Mouse (Mus musculus): ENCODE measurements around the gene Foxn3. TPM values are rescaled to one million over a fixed set of nuclear protein-coding genes. Genes with fewer than 3 reads are reported as not detected.
A peak's percentile ranks its signal among the peaks of the same experiment; 100 is the strongest.

Foxn3 gene
- polyA plus RNA-seq, 1 experiment from 2014 or later: 81.4 TPM

- peaks cover 38% of the 10 kb centered on the region for H3K4me1 ChIP-seq (ENCODE audit: control insufficient read depth, insufficient read depth, low read length)
Measured at GRCm38 (mm10) chr12:99298242-99298641, 265.1 kb downstream of the Foxn3 start.

GRCm38 (mm10) chr12:99297792-99298191, 265.6 kb downstream of the Foxn3 start:
- Histone ChIP-seq H3K9ac (replicated peaks; ENCODE audit: low read length) (no peak overlapping the region), H3K4me2 (ENCODE audit: low read length) (no peak overlapping the region), H3K4me1 (ENCODE audit: control insufficient read depth, insufficient read depth, low read length) (peaks cover 38% of the 10 kb centered on the region), H3K27ac (replicated peaks; ENCODE audit: low read depth, low read length) (no peak overlapping the region), H3K9me3 (ENCODE audit: control insufficient read depth, low read length) (no peaks in the 10 kb centered on the region), H3K36me3 (ENCODE audit: control insufficient read depth, insufficient read depth, low read length) (no peaks in the 10 kb centered on the region), H3K4me3 (replicated peaks; ENCODE audit: low read depth, low read length) (no peak overlapping the region), H3K27me3 (ENCODE audit: control insufficient read depth, insufficient read depth, low read length) (no peaks in the 10 kb centered on the region)
- DNase-seq (no peak), ATAC-seq (ENCODE audit: low FRiP score, low TSS enrichment) (no peak)
- WGBS: 78% methylated on average over 2 of the region's 2 CpGs

More at GRCm38 (mm10) chr12:99298242-99298641, 265.1 kb downstream of the Foxn3 start:
- no peaks in the 10 kb centered on the region for H3K9me3 ChIP-seq (ENCODE audit: control insufficient read depth, low read length)
- DNase-seq: no peak
- no peak overlapping the region for H3K4me3 ChIP-seq (replicated peaks; ENCODE audit: low read depth, low read length)
- H3K36me3 ChIP-seq (ENCODE audit: control insufficient read depth, insufficient read depth, low read length): no peaks in the 10 kb centered on the region
- H3K9ac ChIP-seq (replicated peaks; ENCODE audit: low read length): no peak overlapping the region
- H3K27me3 ChIP-seq (ENCODE audit: control insufficient read depth, insufficient read depth, low read length): no peaks in the 10 kb centered on the region
- WGBS: 73% methylated on average over 6 of the region's 6 CpGs
- H3K27ac ChIP-seq (replicated peaks; ENCODE audit: low read depth, low read length): no peak overlapping the region
- no peak overlapping the region for H3K4me2 ChIP-seq (ENCODE audit: low read length)
- ATAC-seq (ENCODE audit: low FRiP score, low TSS enrichment): no peak

GRCm38 (mm10) chr12:99293532-99293931, 269.9 kb downstream of the Foxn3 start:
- Histone ChIP-seq H3K9me3 (ENCODE audit: control insufficient read depth, low read length) (no peaks in the 10 kb centered on the region), H3K4me1 (ENCODE audit: control insufficient read depth, insufficient read depth, low read length) (peaks cover 30% of the 10 kb centered on the region), H3K36me3 (ENCODE audit: control insufficient read depth, insufficient read depth, low read length) (no peaks in the 10 kb centered on the region; the same call in 1 of the 2 replicates), H3K4me3 (replicated peaks; ENCODE audit: low read depth, low read length) (no peak overlapping the region), H3K27me3 (ENCODE audit: control insufficient read depth, insufficient read depth, low read length) (no peaks in the 10 kb centered on the region), H3K9ac (replicated peaks; ENCODE audit: low read length) (no peak overlapping the region), H3K4me2 (ENCODE audit: low read length) (no peak overlapping the region), H3K27ac (replicated peaks; ENCODE audit: low read depth, low read length) (no peak overlapping the region)
- no peak for ATAC-seq (ENCODE audit: low FRiP score, low TSS enrichment)
- 66% methylated on average over 7 of the region's 7 CpGs for WGBS
- no peak for DNase-seq

GRCm38 (mm10) chr12:99292152-99292551, 271.2 kb downstream of the Foxn3 start:
- 0 out of 2 replicates have a peak overlapping the region, but pooled peaks have one; percentile 13 for H3K27ac ChIP-seq (replicated peaks; ENCODE audit: low read depth, low read length)
- WGBS: 59% methylated on average over 6 of the region's 6 CpGs
- DNase-seq: no peak

GRCm38 (mm10) chr12:99287081-99287480, 276.3 kb downstream of the Foxn3 start:
- H3K9ac ChIP-seq (replicated peaks; ENCODE audit: low read length): 0 out of 2 replicates have a peak overlapping the region, but pooled peaks have one; percentile 20

More at GRCm38 (mm10) chr12:99292152-99292551, 271.2 kb downstream of the Foxn3 start:
- H3K4me2 ChIP-seq (ENCODE audit: low read length): no peak overlapping the region
- H3K36me3 ChIP-seq (ENCODE audit: control insufficient read depth, insufficient read depth, low read length): no peaks in the 10 kb centered on the region; the same call in 1 of the 2 replicates
- H3K27me3 ChIP-seq (ENCODE audit: control insufficient read depth, insufficient read depth, low read length): no peaks in the 10 kb centered on the region
- H3K9ac ChIP-seq (replicated peaks; ENCODE audit: low read length): no peak overlapping the region
- peaks cover 35% of the 10 kb centered on the region for H3K4me1 ChIP-seq (ENCODE audit: control insufficient read depth, insufficient read depth, low read length)
- H3K4me3 ChIP-seq (replicated peaks; ENCODE audit: low read depth, low read length): no peak overlapping the region
- ATAC-seq (ENCODE audit: low FRiP score, low TSS enrichment): no peak
- no peaks in the 10 kb centered on the region for H3K9me3 ChIP-seq (ENCODE audit: control insufficient read depth, low read length)

GRCm38 (mm10) chr12:99286662-99287061, 276.7 kb downstream of the Foxn3 start:
- peaks cover 41% of the 10 kb centered on the region for H3K4me1 ChIP-seq (ENCODE audit: control insufficient read depth, insufficient read depth, low read length)
- WGBS: 22% methylated on average over 6 of the region's 6 CpGs
- no peaks in the 10 kb centered on the region for H3K9me3 ChIP-seq (ENCODE audit: control insufficient read depth, low read length)
- no peak overlapping the region for H3K4me3 ChIP-seq (replicated peaks; ENCODE audit: low read depth, low read length)
- H3K27me3 ChIP-seq (ENCODE audit: control insufficient read depth, insufficient read depth, low read length): no peaks in the 10 kb centered on the region
- ATAC-seq (ENCODE audit: low FRiP score, low TSS enrichment) (peak; percentile 43; the same call in 1 of the 2 replicates), DNase-seq (peak; percentile 59)
- H3K4me2 ChIP-seq (ENCODE audit: low read length): no peak overlapping the region
- no peaks in the 10 kb centered on the region; the same call in 1 of the 2 replicates for H3K36me3 ChIP-seq (ENCODE audit: control insufficient read depth, insufficient read depth, low read length)
- H3K27ac ChIP-seq (replicated peaks; ENCODE audit: low read depth, low read length): peak overlapping the region; percentile 50
- 0 out of 2 replicates have a peak overlapping the region, but pooled peaks have one; percentile 20 for H3K9ac ChIP-seq (replicated peaks; ENCODE audit: low read length)

More at GRCm38 (mm10) chr12:99287081-99287480, 276.3 kb downstream of the Foxn3 start:
- 46% methylated on average over 5 of the region's 5 CpGs for WGBS
- DNase-seq (no peak), ATAC-seq (ENCODE audit: low FRiP score, low TSS enrichment) (no peak)
- Histone ChIP-seq H3K27me3 (ENCODE audit: control insufficient read depth, insufficient read depth, low read length) (no peaks in the 10 kb centered on the region), H3K36me3 (ENCODE audit: control insufficient read depth, insufficient read depth, low read length) (no peaks in the 10 kb centered on the region; the same call in 1 of the 2 replicates), H3K27ac (replicated peaks; ENCODE audit: low read depth, low read length) (peak overlapping the region; percentile 50), H3K4me1 (ENCODE audit: control insufficient read depth, insufficient read depth, low read length) (peaks cover 41% of the 10 kb centered on the region), H3K4me3 (replicated peaks; ENCODE audit: low read depth, low read length) (no peak overlapping the region), H3K4me2 (ENCODE audit: low read length) (no peak overlapping the region), H3K9me3 (ENCODE audit: control insufficient read depth, low read length) (no peaks in the 10 kb centered on the region)

- WGBS: 73% methylated on average over 8 of the region's 8 CpGs
- Histone ChIP-seq H3K9me3 (ENCODE audit: control insufficient read depth, low read length) (no peaks in the 10 kb centered on the region), H3K4me2 (ENCODE audit: low read length) (no peak overlapping the region), H3K4me3 (replicated peaks; ENCODE audit: low read depth, low read length) (no peak overlapping the region), H3K9ac (replicated peaks; ENCODE audit: low read length) (no peak overlapping the region), H3K36me3 (ENCODE audit: control insufficient read depth, insufficient read depth, low read length) (no peaks in the 10 kb centered on the region; the same call in 1 of the 2 replicates), H3K27me3 (ENCODE audit: control insufficient read depth, insufficient read depth, low read length) (no peaks in the 10 kb centered on the region), H3K27ac (replicated peaks; ENCODE audit: low read depth, low read length) (peak overlapping the region; percentile 39), H3K4me1 (ENCODE audit: control insufficient read depth, insufficient read depth, low read length) (peaks cover 41% of the 10 kb centered on the region)
- DNase-seq (no peak), ATAC-seq (ENCODE audit: low FRiP score, low TSS enrichment) (no peak)
Measured at GRCm38 (mm10) chr12:99285656-99286055, 277.7 kb downstream of the Foxn3 start.

- Histone ChIP-seq H3K4me2 (ENCODE audit: low read length) (peak overlapping the region; percentile 16), H3K4me1 (ENCODE audit: control insufficient read depth, insufficient read depth, low read length) (peaks cover 41% of the 10 kb centered on the region), H3K4me3 (replicated peaks; ENCODE audit: low read depth, low read length) (no peak overlapping the region), H3K27me3 (ENCODE audit: control insufficient read depth, insufficient read depth, low read length) (no peaks in the 10 kb centered on the region), H3K36me3 (ENCODE audit: control insufficient read depth, insufficient read depth, low read length) (no peaks in the 10 kb centered on the region; the same call in 1 of the 2 replicates), H3K9ac (replicated peaks; ENCODE audit: low read length) (peak overlapping the region; percentile 45), H3K27ac (replicated peaks; ENCODE audit: low read depth, low read length) (peak overlapping the region; percentile 39), H3K9me3 (ENCODE audit: control insufficient read depth, low read length) (no peaks in the 10 kb centered on the region)
- peak; percentile 67 for DNase-seq
- peak; percentile 49; the same call in 1 of the 2 replicates for ATAC-seq (ENCODE audit: low FRiP score, low TSS enrichment)
- WGBS: 6% methylated on average over 9 of the region's 9 CpGs
Measured at GRCm38 (mm10) chr12:99285199-99285598, 278.2 kb downstream of the Foxn3 start.

All from midbrain, embryonic 14.5 days (tissue).